Mouse (Mus musculus) ES-CJ7 (cell line): ENCODE results near the gene Immp1l.

ENCODE experiments used
- DNase-seq: peaks from one replicate; pipeline ENCODE4 v3.0.0; 2011; ENCODE audit warnings: low read depth, low spot score

The Immp1l gene

GRCm38 (mm10) chr2:105903896-105904756 lies at the start of gene Immp1l, which contains the start of gene Elp4:
Gene Immp1l (plus strand): TSS chr2:105904638.
Gene Elp4 (minus strand): TSS chr2:105904564.
- peak; percentile 96 for DNase-seq

DNA sequence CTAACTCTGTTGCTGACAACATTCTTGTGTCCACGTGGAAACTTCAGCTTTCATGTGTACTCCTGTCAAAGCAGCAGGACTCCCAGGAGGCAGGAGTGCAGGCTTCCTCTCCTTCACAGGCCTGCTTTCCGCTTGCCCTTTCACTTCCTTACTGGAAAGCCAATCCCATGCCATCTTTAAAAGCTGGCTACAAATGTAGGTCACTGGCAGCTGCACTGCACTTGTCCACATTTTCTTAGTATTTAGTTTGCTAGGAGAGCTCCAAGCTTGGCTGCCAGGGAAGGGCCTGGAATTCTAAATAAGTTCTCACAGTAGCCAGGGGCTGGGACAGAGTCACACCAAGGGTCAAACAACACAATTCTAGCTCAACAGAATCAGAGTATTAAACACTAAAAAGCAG lies 49.7 kb upstream of the Immp1l start:
- no peak for DNase-seq

DNA sequence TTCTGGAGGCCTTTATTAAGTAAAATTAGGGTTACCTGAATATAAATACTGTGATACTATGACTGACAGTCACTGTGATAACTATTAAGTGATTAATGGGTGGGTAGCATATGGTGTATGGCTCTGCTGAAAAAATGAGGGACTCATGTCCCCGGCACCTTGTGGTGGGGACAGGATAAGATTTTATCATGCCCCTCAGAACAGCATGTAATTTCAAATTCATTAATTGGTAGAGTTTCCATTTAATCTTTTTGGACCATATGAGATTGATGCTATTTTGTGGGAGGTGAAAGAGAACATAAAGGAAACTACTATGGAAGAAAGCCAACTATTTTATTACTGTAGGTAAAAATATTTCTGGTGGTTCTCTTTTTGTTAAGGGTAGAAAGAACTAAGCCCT lies 31.0 kb upstream of the Immp1l start:
- DNase-seq = no peak

DNA sequence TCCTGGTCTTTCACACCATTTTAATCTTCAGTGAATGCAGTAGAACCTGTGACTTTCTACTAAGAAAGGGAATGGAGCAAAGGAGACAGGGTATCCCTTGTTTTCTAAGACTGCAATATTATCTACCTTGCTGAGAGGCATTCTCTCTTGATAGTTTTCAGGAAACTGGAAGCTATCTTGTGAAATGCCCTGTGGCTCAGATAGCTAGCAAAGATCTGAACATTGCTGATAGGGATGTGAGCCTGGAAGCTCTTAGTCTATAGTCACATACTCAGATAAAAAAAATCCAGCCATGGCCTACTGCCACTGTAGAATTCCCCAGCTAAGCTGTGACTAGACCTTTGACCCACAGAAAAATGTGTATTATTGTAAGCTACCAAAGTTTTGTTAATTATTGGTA lies 13.6 kb upstream of the Immp1l start:
- no peak for DNase-seq

GRCm38 (mm10) chr2:105904757-105905146 lies 314 bp downstream of the Immp1l start:
- DNase-seq = no peak

DNA sequence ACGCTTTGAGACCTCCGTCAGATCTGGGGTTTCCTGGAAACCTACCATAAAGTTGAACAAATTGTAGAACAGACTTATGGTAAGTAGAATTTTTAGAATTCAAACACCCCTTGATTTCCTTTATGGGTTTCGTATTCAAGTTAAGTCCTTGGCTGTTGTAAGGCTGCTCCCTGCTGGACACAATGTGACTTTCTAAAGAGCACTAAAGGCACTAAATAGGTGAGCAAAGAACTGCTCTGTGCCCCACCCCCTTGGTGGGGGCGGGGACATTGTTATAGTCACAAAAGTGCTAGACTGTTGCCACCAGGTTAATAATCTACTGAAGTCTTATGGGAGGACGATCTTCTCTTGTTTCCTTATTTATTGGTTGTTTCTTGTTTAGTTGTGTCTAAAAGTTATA lies 3.9 kb downstream of the Immp1l start:
- DNase-seq = peak; percentile 70

- DNase-seq = no peak
Measured at GRCm38 (mm10) chr2:105910611-105911010, 6.2 kb downstream of the Immp1l start.

GRCm38 (mm10) chr2:105913655-105914366 lies 9.4 kb downstream of the Immp1l start:
- DNase-seq = no peak

GRCm38 (mm10) chr2:105916671-105917070 lies 12.2 kb downstream of the Immp1l start:
- no peak for DNase-seq

DNA sequence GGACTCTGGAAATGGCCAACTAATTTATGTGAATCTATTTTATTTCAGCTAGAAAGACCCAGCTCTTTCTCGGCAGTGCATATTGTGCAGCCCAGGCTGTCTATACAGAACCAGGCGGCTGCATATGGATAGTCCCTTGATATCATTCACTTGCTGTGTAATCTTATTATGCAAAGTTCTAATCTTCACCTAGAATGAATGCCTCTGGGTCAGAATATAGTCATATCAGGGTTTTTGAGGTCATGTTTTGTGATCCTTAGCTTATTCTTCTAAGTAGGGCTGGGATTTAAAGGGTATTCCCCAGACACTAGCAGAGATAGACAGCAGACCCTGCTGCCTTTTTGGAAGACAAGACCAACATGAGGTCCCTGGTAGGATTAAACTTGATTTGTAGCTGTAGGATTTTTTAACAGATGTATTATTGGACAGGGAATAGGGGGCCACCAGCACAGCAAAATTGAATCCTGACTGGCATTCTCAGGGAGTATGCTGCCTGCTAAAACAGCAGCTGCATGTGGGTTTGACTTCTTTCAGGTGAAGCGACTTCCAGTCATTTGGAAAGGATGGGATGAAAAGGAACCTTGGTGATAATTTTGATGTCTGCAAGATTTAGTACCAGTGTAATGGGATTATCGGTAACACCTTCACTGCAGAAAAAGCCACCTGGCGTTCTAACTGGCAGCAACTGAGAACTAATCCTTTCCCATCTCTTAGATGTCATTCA lies 13.3 kb downstream of the Immp1l start:
- DNase-seq = no peak

DNA sequence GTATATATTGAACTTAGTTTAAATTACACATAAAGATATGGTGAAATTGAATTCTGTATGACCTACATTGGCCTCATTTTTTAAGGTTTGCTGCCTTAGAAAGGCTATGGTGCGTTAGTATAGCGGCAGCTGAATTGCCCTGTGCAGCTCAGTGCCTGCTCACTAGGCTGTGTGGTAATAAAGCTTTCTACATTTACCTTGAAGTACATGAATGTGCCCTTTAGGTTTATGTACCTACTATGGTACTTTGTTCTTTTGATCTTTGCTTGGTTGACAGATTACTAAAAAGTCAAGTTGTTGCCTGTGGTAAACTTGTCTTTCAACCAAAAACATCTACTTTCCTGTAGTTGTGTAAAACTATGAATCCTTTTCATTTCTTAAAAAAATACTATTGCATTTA lies 45.7 kb downstream of the Immp1l start:
- no peak for DNase-seq

DNA sequence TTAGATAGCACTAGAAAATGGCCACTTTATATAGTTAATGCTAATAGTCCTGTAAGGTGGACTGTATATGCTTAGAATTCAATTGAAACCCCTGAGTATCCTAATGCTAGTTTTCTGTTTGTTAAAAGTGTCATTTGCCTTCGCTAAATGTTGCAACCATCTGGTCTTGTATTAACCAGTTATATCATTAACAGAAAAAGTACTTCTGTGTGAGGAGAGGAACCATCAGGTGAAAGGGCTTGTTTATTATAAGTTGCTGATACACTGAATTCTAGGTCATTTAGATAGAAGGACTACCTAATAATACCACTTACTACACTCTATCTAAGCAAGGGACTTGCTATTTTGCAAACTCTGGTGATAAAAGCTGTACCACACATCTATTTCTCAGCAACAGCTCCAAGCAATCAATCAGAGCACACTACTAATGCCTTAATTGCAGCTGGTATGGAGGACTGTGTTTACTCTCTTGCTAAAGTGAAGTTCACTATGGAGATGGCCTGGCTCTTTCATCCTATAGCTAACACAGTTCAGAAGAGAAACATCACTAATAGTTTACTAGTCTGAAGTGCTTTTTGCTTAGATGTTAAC lies 47.0 kb downstream of the Immp1l start:
- DNase-seq = no peak

- DNase-seq = no peak
Measured at GRCm38 (mm10) chr2:105953862-105954261, 49.4 kb downstream of the Immp1l start.

DNA sequence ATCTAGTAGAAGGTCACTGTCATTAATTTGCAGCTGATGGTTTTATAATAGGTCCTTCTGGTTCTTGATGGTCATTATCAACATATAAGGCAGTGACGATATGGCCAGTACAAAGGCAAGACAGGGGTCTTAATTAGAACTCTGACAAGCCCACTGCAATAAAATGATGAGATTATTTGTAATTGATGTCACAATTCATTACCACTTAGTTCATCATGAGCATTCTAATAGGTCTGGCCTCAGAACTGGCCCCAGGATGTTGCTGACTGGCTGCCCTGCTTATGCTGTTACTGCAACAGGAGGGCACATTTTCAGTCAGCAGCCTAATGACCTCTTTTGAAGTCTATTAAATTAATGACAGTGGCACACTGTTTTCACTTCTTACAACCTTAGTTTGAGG lies 59.0 kb downstream of the Immp1l start:
- DNase-seq = no peak

DNA sequence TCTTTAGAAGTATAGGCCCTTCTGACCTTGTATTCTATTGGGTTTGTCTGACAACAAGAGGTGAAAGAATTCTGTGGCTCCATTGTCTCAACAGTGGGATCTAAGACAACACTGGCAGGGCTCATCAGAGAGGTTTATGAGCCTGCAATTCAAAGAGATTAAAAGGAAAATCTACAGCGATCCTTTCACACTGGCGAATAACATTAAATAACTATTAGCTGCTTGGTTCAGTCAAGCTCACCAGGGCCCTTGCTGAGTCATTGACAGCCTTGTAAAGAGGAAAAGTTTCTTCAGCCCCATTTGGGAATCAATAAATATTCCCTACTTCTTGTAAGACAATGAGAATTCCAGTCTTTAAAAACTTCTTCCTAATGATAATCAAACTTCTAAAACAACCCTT lies 69.5 kb downstream of the Immp1l start:
- no peak for DNase-seq

GRCm38 (mm10) chr2:105978065-105978464 lies 73.6 kb downstream of the Immp1l start:
- DNase-seq = no peak

DNA sequence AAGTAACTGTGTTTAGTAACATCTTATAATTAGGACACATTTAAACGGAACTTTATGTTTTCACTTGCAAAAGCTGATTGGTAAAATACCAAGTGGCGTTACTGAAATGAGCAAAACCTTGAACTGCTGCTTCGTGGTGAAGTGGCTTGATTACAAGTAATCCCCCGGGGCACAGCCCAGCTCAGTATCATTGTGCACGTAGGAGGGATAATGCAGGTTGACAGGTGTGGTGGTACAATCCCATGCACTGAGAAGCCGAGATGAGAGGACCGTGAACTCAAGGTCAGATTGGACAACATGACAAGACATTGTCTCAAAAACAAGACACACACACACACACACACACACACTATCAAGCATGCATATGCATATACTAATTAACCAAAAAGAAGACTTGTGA lies 80.8 kb downstream of the Immp1l start:
- no peak for DNase-seq

DNA sequence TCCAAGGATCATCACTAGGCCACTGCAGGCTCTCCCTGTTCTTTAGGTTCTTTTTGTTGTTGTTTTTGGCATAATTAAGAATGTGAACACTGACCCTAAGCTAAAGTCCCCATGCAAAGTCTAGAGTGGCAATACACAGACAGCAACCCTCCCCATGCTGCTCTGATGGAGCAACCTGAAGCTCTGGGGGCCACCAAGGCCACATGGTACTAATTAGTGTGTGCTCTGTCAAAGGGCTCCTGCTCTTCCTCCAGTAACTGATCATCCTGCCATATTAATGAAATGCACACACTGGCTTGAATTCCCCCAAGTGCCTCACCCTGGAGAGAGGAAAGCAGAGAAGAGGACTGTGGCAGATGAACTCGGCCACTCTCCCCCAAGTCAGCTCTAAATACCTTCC lies 82.7 kb downstream of the Immp1l start:
- no peak for DNase-seq

DNA sequence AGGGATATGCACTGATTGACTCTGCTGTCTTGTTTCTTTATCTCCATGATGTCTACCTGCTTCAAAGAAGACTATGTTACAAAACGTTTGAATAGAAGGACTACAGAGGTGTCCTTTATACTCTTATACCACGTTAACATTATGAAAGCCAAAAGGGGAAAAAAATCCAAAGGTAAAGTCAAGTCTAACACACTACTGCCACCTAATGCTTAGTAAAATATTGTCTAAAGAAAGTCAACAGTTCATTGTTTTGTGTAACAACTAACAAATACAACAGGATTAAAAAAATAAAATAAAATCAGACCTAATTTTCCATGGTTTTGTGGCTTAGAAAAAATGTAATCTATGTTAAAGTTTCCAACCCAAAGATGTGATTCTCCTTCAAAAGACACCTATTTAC lies 83.6 kb downstream of the Immp1l start:
- DNase-seq = no peak

- DNase-seq = peak; percentile 93
Measured at GRCm38 (mm10) chr2:106002835-106003739, 98.6 kb downstream of the Immp1l start, which contains the start of gene Dnajc24. Gene Dnajc24 (minus strand): TSS chr2:106003549.

DNA sequence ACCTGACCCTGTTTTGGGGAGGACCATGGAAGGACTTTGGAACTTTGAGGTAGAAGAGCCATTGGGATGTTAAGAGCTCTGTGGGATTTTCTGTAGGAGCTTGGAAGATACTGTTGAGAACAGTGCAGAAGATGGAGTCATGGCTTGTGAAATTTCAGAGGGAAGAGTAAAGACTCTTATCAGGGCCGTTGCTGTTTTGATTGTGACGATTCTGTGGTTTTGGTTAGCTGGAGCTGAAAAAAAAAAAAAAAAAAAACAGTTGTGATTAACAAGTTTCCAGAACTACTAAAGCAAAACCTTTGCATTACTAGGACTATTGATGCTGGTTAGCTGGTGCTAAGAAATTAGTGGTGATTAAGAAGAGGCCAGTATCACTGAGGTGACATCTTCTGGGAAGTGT lies 104.0 kb downstream of the Immp1l start:
- no peak for DNase-seq
